Mouse (Mus musculus) erythroblast, embryonic 14.5 days (primary cell): Measurements from ENCODE around the gene Card19.

ENCODE experiments used
- GATA1 ChIP-seq: IDR thresholded peaks from 2 replicates; pipeline ENCODE4 v1.6.1; 2012; ENCODE audit warnings: low read length, inconsistent platforms, mixed read lengths
- TAL1 ChIP-seq: IDR thresholded peaks from 3 replicates; pipeline ENCODE4 v1.6.1; 2012; ENCODE audit warnings: low read length, inconsistent platforms, mixed read lengths

DNA sequence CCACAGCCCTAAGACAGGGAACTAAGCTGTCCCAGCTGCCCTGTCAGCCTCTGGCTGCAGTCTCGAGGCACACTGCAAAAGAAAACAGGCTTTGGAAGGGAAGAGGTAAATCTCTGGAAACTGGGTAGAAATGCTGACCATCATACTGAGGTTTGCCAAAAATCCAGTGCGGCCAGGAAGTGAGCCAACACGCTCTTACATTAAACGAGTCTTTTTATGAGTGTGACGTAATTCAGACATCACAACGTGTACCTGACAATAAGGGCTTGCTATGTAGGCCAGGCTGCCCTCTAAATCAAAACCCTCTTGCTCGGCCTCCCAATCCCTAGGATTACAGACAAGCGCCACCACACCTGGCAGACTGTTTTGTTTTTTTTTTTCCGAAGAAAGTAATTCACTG, 48.8 kb downstream of the Card19 start:
- TF ChIP-seq TAL1, result no peak
- no peak for TF ChIP-seq GATA1
